Mouse (Mus musculus) liver, adult 2 months (tissue): ENCODE measurements at regions not wholly inside any gene's neighbourhood (a gene's known extent, or its start where the extent isn't known, plus 50 kb on each side); places are given as distances from the start of the nearest gene placed in this dataset.

Experiments
- CTCF ChIP-seq: fragments of 200-500 bp; IDR thresholded peaks from 2 replicates; pipeline ENCODE4 v1.5.1; 2011; ENCODE audit warnings: low read depth, low read length, control low read depth
- POLR2A ChIP-seq: fragments of 200-500 bp; IDR thresholded peaks from 2 replicates; pipeline ENCODE4 v1.6.1; 2011; ENCODE audit warnings: low read length, control low read depth; ENCODE audit not compliant: insufficient read depth; ENCODE audit errors: extremely low read depth

DNA sequence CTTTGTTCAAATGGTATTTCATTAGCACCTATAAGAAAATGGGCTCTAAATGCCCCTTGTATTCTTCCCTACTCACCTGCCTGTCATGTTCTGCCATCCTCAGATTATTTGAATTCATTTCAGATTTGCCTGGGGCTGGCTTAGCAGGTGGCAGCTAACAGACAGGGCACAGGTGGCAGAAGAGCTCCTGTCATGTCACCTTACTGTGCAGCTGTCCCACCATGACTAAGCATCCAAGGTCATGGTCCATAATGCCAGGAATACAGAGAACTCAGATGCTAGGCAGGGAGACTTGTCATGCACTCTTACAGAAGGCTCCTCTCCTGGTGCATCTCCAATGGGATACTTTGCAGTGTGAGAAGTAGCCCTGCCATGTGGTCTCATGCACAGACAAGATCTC is 458.7 kb downstream of the Tmem135 start:
- TF ChIP-seq POLR2A (no peak), CTCF (no peak)
